Mouse (Mus musculus) B cell, adult 67 days (primary cell): ENCODE results near the gene Ifna1. TPM values are rescaled to one million over a fixed set of nuclear protein-coding genes. Genes with fewer than 3 reads are reported as not detected.

Experiments
- total RNA-seq, 2 experiments: library from RNA; stranded (reverse); gene quantifications; 4 replicates each; pipeline ENCODE4 v1.2.4; 2023

The Ifna1 gene
- total RNA-seq: not detected

GRCm38 (mm10) chr4:88849698-88850097, at the start of gene Ifna1:
Gene Ifna1, plus strand, starts transcription at chr4:88850087.

GRCm38 (mm10) chr4:88802954-88803353, 46.9 kb upstream of the Ifna1 start, which contains the start of gene Gm13287:
Gene Gm13287, plus strand, starts transcription at chr4:88803254.

GRCm38 (mm10) chr4:88805231-88805630, 44.7 kb upstream of the Ifna1 start, which contains the start of gene Gm13288:
Gene Gm13288, plus strand, starts transcription at chr4:88805531.

GRCm38 (mm10) chr4:88815928-88816327, 34.0 kb upstream of the Ifna1 start, which contains the start of gene Ifna7:
Gene Ifna7, plus strand, starts transcription at chr4:88816228.

GRCm38 (mm10) chr4:88819659-88820058, 30.2 kb upstream of the Ifna1 start, which contains the start of gene Ifna11:
Gene Ifna11, plus strand, starts transcription at chr4:88819959.

GRCm38 (mm10) chr4:88827116-88827515, 22.8 kb upstream of the Ifna1 start, which contains the start of gene Ifna6:
Gene Ifna6, plus strand, starts transcription at chr4:88827416.

GRCm38 (mm10) chr4:88835225-88835624, 14.7 kb upstream of the Ifna1 start, which contains the start of gene Ifna5:
Gene Ifna5, plus strand, starts transcription at chr4:88835525.

GRCm38 (mm10) chr4:88841438-88841911, 8.4 kb upstream of the Ifna1 start, which contains the start of gene Ifna4:
Gene Ifna4, plus strand, starts transcription at chr4:88841861.

GRCm38 (mm10) chr4:88880101-88880500, 30.2 kb downstream of the Ifna1 start, which contains the start of gene Ifne:
Gene Ifne, minus strand, starts transcription at chr4:88880201.

Other genes with a start within 250 kb of the Ifna1 start
- not detected for gene Ifna12, start 246.7 kb upstream of the Ifna1 start, total RNA-seq
- not detected for gene C87499, start 215.7 kb upstream of the Ifna1 start, total RNA-seq
- not detected for gene Ifna13, start 205.6 kb upstream of the Ifna1 start, total RNA-seq
- gene Ifna16, start 173.2 kb upstream of the Ifna1 start, total RNA-seq: not detected
- gene Ifna2, start 166.2 kb upstream of the Ifna1 start, total RNA-seq: not detected
- gene Ifnab, start 158.7 kb upstream of the Ifna1 start, total RNA-seq: not detected
- not detected for gene Gm26566, start 128.3 kb upstream of the Ifna1 start, total RNA-seq
- gene Klhl9, start 127.6 kb upstream of the Ifna1 start, total RNA-seq: 10 to 100 TPM; 18.7 to 20.6 TPM
- gene Gm13271, start 95.2 kb upstream of the Ifna1 start, total RNA-seq: not detected
- gene Gm13283, start 90.0 kb upstream of the Ifna1 start, total RNA-seq: not detected
- not detected for gene Gm13290, start 76.3 kb upstream of the Ifna1 start, total RNA-seq
- gene Gm13289, start 73.2 kb upstream of the Ifna1 start, total RNA-seq: not detected
- not detected for gene Gm13272, start 70.2 kb upstream of the Ifna1 start, total RNA-seq
- gene Ifnz, start 68.0 kb upstream of the Ifna1 start, total RNA-seq: not detected
- not detected for gene Gm13276, start 64.4 kb upstream of the Ifna1 start, total RNA-seq
- gene Gm13277, start 61.5 kb upstream of the Ifna1 start, total RNA-seq: not detected
- gene Gm13278, start 58.5 kb upstream of the Ifna1 start, total RNA-seq: not detected
- not detected for gene Gm13275, start 55.6 kb upstream of the Ifna1 start, total RNA-seq
- gene Gm13279, start 52.7 kb upstream of the Ifna1 start, total RNA-seq: not detected
- gene Gm13285, start 50.4 kb upstream of the Ifna1 start, total RNA-seq: not detected
- not detected for gene Gm13287, start 46.8 kb upstream of the Ifna1 start, total RNA-seq
- gene Gm13288, start 44.6 kb upstream of the Ifna1 start, total RNA-seq: not detected
- not detected for gene Ifna7, start 33.9 kb upstream of the Ifna1 start, total RNA-seq
- not detected for gene Ifna11, start 30.1 kb upstream of the Ifna1 start, total RNA-seq
- not detected for gene Ifna6, start 22.7 kb upstream of the Ifna1 start, total RNA-seq
- not detected for gene Ifna5, start 14.6 kb upstream of the Ifna1 start, total RNA-seq
- not detected for gene Ifna4, start 8.2 kb upstream of the Ifna1 start, total RNA-seq
- not detected for gene Ifne, start 30.1 kb downstream of the Ifna1 start, total RNA-seq